In genomic region chr14:61728562-61728961, GRCm38 (mm10) we compare ENCODE assay signal across 29 mouse cellular contexts.
DNase-seq lines count a peak whose midpoint lies in the region; ATAC-seq lines count a peak whose summit lies in the region.
"Had no signal": no experiment of that assay in that cellular context is flagged by ENCODE, and none has a peak within 500 bp of the region (broad histone marks: within the 10 kb centered on the region; RNA-seq: fewer than 3 reads in every experiment).

No protein-coding gene starts in this region.

- WGBS in embryonic facial prominence, embryonic 10.5 days = 32% methylated on average over 5 of the region's 5 CpGs
- 24% methylated on average over 5 of the region's 5 CpGs for WGBS in embryonic facial prominence, embryonic 12.5 days
- WGBS in limb, embryonic 11.5 days = 22% methylated on average over 5 of the region's 5 CpGs

- peaks cover 8% of the 10 kb centered on the region for H3K4me1 ChIP-seq in embryonic facial prominence, embryonic 10.5 days
- peaks cover 10% of the 10 kb centered on the region for H3K4me1 ChIP-seq in embryonic facial prominence, embryonic 12.5 days
- H3K4me1 ChIP-seq in limb, embryonic 11.5 days (ENCODE audit: control insufficient read depth, insufficient read depth, low read length) = 0 out of 2 replicates have a peak, but pooled peaks cover 7% of the 10 kb centered on the region
- H3K4me1 ChIP-seq: midbrain, embryonic 13.5 days had no signal

- peak; percentile 32 for DNase-seq in embryonic facial prominence, embryonic 10.5 days (ENCODE audit: low spot score)
- DNase-seq in limb, embryonic 11.5 days (ENCODE audit: low spot score) = no peak
- no peak for DNase-seq in Muller cell, postnatal 12 days (ENCODE audit: inconsistent ontology term)
- DNase-seq: adrenal gland, adult 8-10 months; B cell, adult 2 months; cerebellum, adult 11 months; cerebellum, adult 9-10 months; gastrocnemius, postnatal 10 days; heart, postnatal 14 days; kidney, adult 8-10 months; kidney, postnatal 4 days; liver; lung, embryonic 14.5 days; right cerebral cortex, adult 18-20 months; right cerebral cortex, postnatal 4 days; thymus, adult 18-20 months; thymus, postnatal 36 days had no signal

- 0 out of 2 replicates have a peak overlapping the region, but pooled peaks have one; percentile 7 for H3K4me2 ChIP-seq in embryonic facial prominence, embryonic 12.5 days (replicated peaks)
- no peak overlapping the region for H3K4me2 ChIP-seq in limb, embryonic 11.5 days (ENCODE audit: low read depth, severe bottlenecking)
- H3K4me2 ChIP-seq: embryonic facial prominence, embryonic 13.5 days; forebrain, embryonic 13.5 days; lung, embryonic 14.5 days; midbrain, embryonic 13.5 days had no signal

- no peaks in the 10 kb centered on the region for H3K36me3 ChIP-seq in embryonic facial prominence, embryonic 10.5 days (replicated peaks)
- H3K36me3 ChIP-seq in embryonic facial prominence, embryonic 12.5 days = no peaks in the 10 kb centered on the region
- no peaks in the 10 kb centered on the region for H3K36me3 ChIP-seq in limb, embryonic 11.5 days (ENCODE audit: control insufficient read depth, insufficient read depth, low read length)
- H3K36me3 ChIP-seq: embryonic facial prominence, embryonic 13.5 days; midbrain, embryonic 13.5 days had no signal

- no peak overlapping the region for H3K9ac ChIP-seq in embryonic facial prominence, embryonic 12.5 days
- no peak overlapping the region for H3K9ac ChIP-seq in limb, embryonic 11.5 days (ENCODE audit: low read length)
- H3K9ac ChIP-seq: embryonic facial prominence, embryonic 13.5 days; forebrain, embryonic 13.5 days; liver, embryonic 14.5 days; lung, embryonic 14.5 days; midbrain, embryonic 13.5 days had no signal

- no peak overlapping the region for H3K27ac ChIP-seq in embryonic facial prominence, embryonic 10.5 days (replicated peaks)
- H3K27ac ChIP-seq in embryonic facial prominence, embryonic 12.5 days = 0 out of 2 replicates have a peak overlapping the region, but pooled peaks have one; percentile 33
- H3K27ac ChIP-seq in limb, embryonic 11.5 days (replicated peaks; ENCODE audit: low read depth, low read length) = peak overlapping the region; percentile 47; the same call in 1 of the 2 replicates
- H3K27ac ChIP-seq: embryonic facial prominence, embryonic 13.5 days; forebrain, embryonic 13.5 days; hindbrain, postnatal 0 days; kidney, postnatal 0 days; liver, embryonic 14.5 days; midbrain, embryonic 13.5 days; stomach, postnatal 0 days had no signal

- no peaks in the 10 kb centered on the region for H3K27me3 ChIP-seq in embryonic facial prominence, embryonic 10.5 days (replicated peaks; ENCODE audit: low read depth, poor library complexity, severe bottlenecking)
- H3K27me3 ChIP-seq in embryonic facial prominence, embryonic 12.5 days = no peaks in the 10 kb centered on the region
- no peaks in the 10 kb centered on the region for H3K27me3 ChIP-seq in limb, embryonic 11.5 days (ENCODE audit: control insufficient read depth, insufficient read depth, low read length)
- H3K27me3 ChIP-seq: embryonic facial prominence, embryonic 13.5 days; midbrain, embryonic 13.5 days had no signal

- H3K9me3 ChIP-seq in embryonic facial prominence, embryonic 10.5 days = no peaks in the 10 kb centered on the region
- no peaks in the 10 kb centered on the region for H3K9me3 ChIP-seq in embryonic facial prominence, embryonic 12.5 days
- H3K9me3 ChIP-seq in limb, embryonic 11.5 days (ENCODE audit: control insufficient read depth, low read length) = no peaks in the 10 kb centered on the region
- H3K9me3 ChIP-seq: forebrain, embryonic 13.5 days had no signal

- no peak for ATAC-seq in embryonic facial prominence, embryonic 12.5 days (ENCODE audit: insufficient number of reproducible peaks, insufficient read depth, low FRiP score, low TSS enrichment)
- no peak for ATAC-seq in limb, embryonic 11.5 days (ENCODE audit: insufficient number of reproducible peaks, low FRiP score, low TSS enrichment, low read depth)
- peak; percentile 89 for ATAC-seq in monocyte, adult 5-6 weeks (replicated peaks; ENCODE audit: insufficient number of reproducible peaks, low FRiP score, low TSS enrichment, poor library complexity, severe bottlenecking)
- no peak for ATAC-seq in erythroblast, adult 5-6 weeks (replicated peaks; ENCODE audit: low FRiP score, poor library complexity, severe bottlenecking)
- ATAC-seq: forebrain, embryonic 13.5 days; hindbrain, postnatal 0 days; intestine, embryonic 16.5 days; midbrain, embryonic 13.5 days had no signal

- no peak overlapping the region for H3K4me3 ChIP-seq in embryonic facial prominence, embryonic 10.5 days
- H3K4me3 ChIP-seq in embryonic facial prominence, embryonic 12.5 days = no peak overlapping the region
- H3K4me3 ChIP-seq in limb, embryonic 11.5 days (ENCODE audit: low read depth, low read length) = no peak overlapping the region
- H3K4me3 ChIP-seq: embryonic facial prominence, embryonic 13.5 days; forebrain, embryonic 13.5 days; megakaryocyte, embryonic 14.5 days; midbrain, embryonic 13.5 days had no signal
